Mouse (Mus musculus) liver, postnatal 0 days (tissue): Measurements from ENCODE around the gene Strbp. TPM values are rescaled to one million over a fixed set of nuclear protein-coding genes. Genes with fewer than 3 reads are reported as not detected.

Experiments used
- ATAC-seq: fragments of 200-750 bp; cut with Nextera tagmentation; 2 replicates; pipeline ENCODE4 v1.8.0; 2017; ENCODE audit warnings: mild to moderate bottlenecking, moderate library complexity
- DNase-seq: peaks from one replicate; pipeline ENCODE4 v3.0.0-alpha.2; 2016
- H3K27ac ChIP-seq: fragments of 300-500 bp; sonication (generic); 2 replicates; pipeline ENCODE4 v1.5.1; 2014; ENCODE audit warnings: antibody characterized with exemption, moderate library complexity, mild to moderate bottlenecking, low read depth
- H3K27me3 ChIP-seq: fragments of 300-500 bp; sonication (generic); 2 replicates; pipeline ENCODE4 v1.6.1; 2014; ENCODE audit warnings: low read length, control low read depth, mixed read lengths; ENCODE audit not compliant: insufficient read depth
- H3K36me3 ChIP-seq: fragments of 300-500 bp; sonication (generic); replicated peaks from 2 replicates; pipeline ENCODE4 v1.6.1; 2014; ENCODE audit warnings: mild to moderate bottlenecking, control low read depth, low read length, moderate library complexity, mixed read lengths; ENCODE audit not compliant: insufficient read depth
- H3K4me1 ChIP-seq: fragments of 300-500 bp; sonication (generic); 2 replicates; pipeline ENCODE4 v1.6.1; 2014; ENCODE audit warnings: antibody characterized with exemption, mild to moderate bottlenecking, control low read depth; ENCODE audit not compliant: insufficient read depth
- H3K4me2 ChIP-seq: fragments of 300-500 bp; sonication (generic); 2 replicates; pipeline ENCODE4 v1.6.1; 2014; ENCODE audit warnings: low read depth, mild to moderate bottlenecking, low read length, moderate library complexity, mixed read lengths
- H3K4me3 ChIP-seq: fragments of 300-500 bp; sonication (generic); 2 replicates; pipeline ENCODE4 v1.5.1; 2014; ENCODE audit warnings: low read depth, low read length
- H3K9ac ChIP-seq: fragments of 300-500 bp; sonication (generic); replicated peaks from 2 replicates; pipeline ENCODE4 v1.6.1; 2014; ENCODE audit warnings: mild to moderate bottlenecking, moderate library complexity
- H3K9me3 ChIP-seq: fragments of 300-500 bp; sonication (generic); 2 replicates; pipeline ENCODE4 v1.6.1; 2016; ENCODE audit warnings: mild to moderate bottlenecking, control low read depth, low read length, mixed read lengths
- CTCF ChIP-seq: sonication (generic); IDR thresholded peaks from 2 replicates; pipeline ENCODE4 v1.5.1; 2016; ENCODE audit warnings: antibody characterized with exemption, low read depth
- EP300 ChIP-seq: IDR thresholded peaks from 2 replicates; pipeline ENCODE4 v1.6.1; 2016; ENCODE audit warnings: antibody characterized with exemption, low read depth, mild to moderate bottlenecking
- WGBS: fragments of 180-500 bp; shearing (Covaris S2); extraction: QIAGEN DNeasy Blood & Tissue Kit; methylation state at CpG from one replicate; pipeline ENCODE4 v1.1.7; 2014; ENCODE audit not compliant: insufficient replicate concordance; 5-methylcytosine and 5-hydroxymethylcytosine counted together
- polyA plus RNA-seq: library from polyadenylated mRNA; unstranded; fragments of >200 nt; fragmentation: Nextera tagmentation; extraction: Ambion mirVana; gene quantifications from 2 replicates; pipeline ENCODE4 v1.2.1, GENCODE M21; 2015

Gene Strbp
- polyA plus RNA-seq, 1 experiment from 2014 or later = 14.6 TPM

- 52% methylated on average over 3 of the region's 3 CpGs for WGBS
- Histone ChIP-seq H3K27me3 (no peaks in the 10 kb centered on the region), H3K4me2 (no peak overlapping the region), H3K9me3 (no peaks in the 10 kb centered on the region), H3K36me3 (no peaks in the 10 kb centered on the region), H3K4me3 (no peak overlapping the region), H3K9ac (no peak overlapping the region), H3K27ac (peak overlapping the region; percentile 65; the same call in 1 of the 2 replicates), H3K4me1 (peaks cover 5% of the 10 kb centered on the region; the same call in 1 of the 2 replicates)
- peak; percentile 83 for ATAC-seq
- TF ChIP-seq EP300 = no peak
- no peak for TF ChIP-seq CTCF
- no peak for DNase-seq
Observed at GRCm38 (mm10) chr2:37708835-37709234, 5.2 kb upstream of the Strbp start.

- Histone ChIP-seq H3K27me3 (no peaks in the 10 kb centered on the region), H3K4me3 (peak overlapping the region; percentile 92), H3K9ac (peak overlapping the region; percentile 74), H3K4me1 (peaks cover 13% of the 10 kb centered on the region), H3K27ac (peak overlapping the region; percentile 87), H3K9me3 (no peaks in the 10 kb centered on the region), H3K36me3 (no peaks in the 10 kb centered on the region), H3K4me2 (peak overlapping the region; percentile 97)
- TF ChIP-seq EP300 (no peak), CTCF (no peak)
- ATAC-seq (no peak), DNase-seq (no peak)
- WGBS = 17% methylated on average over 4 of the region's 4 CpGs
Observed at GRCm38 (mm10) chr2:37704141-37704760, 592 bp upstream of the Strbp start.

DNA sequence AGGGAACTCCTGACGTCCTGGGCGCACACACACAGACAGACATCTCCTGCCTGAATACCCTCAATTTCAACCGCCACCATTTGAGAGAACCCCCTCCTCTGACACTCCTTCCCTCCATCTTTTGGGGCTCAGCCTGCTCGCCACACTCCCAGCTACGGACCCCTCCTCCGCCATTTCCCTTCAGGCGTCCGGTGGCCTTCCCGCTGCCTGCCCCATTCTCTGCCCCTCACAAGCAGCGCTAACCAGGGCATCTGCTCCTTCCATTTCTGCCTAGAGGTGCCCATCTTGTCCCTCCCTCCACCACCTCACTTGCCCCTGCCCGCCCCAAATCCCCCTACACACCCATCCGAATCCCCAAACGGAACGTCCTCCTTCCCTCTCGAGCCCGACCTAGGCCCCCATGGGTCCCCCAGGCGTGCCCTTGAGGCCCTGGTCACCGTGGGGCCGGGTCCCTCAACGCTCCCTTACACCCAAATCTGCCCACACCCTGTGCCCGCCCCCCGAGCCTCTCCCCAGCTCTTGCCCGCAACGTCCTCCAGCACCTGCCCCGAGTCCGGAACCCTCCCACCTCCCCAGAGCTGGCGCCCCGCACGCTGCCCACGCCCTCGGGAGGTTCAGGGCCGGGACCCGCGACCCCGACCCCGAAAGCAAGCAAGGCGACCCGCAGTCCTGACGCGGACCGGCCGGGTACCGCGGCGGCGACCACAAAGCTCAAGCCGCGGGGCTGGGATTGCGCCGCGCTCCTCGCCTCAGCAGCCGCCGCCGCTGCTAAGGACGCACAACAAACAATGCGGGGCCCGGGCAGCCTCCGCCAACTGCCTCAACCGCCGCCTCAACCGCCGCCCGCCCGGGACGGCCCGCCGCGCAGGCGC, 1.1 kb downstream of the Strbp start:
- TF ChIP-seq EP300 = no peak
- no peak for TF ChIP-seq CTCF
- DNase-seq = no peak
- Histone ChIP-seq H3K9ac (peak overlapping the region; percentile 74), H3K9me3 (no peaks in the 10 kb centered on the region), H3K36me3 (no peaks in the 10 kb centered on the region), H3K4me1 (peaks cover 10% of the 10 kb centered on the region), H3K4me3 (peak overlapping the region; percentile 92), H3K27me3 (no peaks in the 10 kb centered on the region), H3K27ac (peak overlapping the region; percentile 87), H3K4me2 (peak overlapping the region; percentile 97)
- under 1% methylated on average over 37 of the region's 70 CpGs for WGBS
- ATAC-seq = peak; percentile 46

GRCm38 (mm10) chr2:37689064-37689615, 14.5 kb downstream of the Strbp start:
- Histone ChIP-seq H3K4me2 (0 out of 2 replicates have a peak overlapping the region, but pooled peaks have one; percentile 18), H3K9ac (no peak overlapping the region), H3K27me3 (no peaks in the 10 kb centered on the region), H3K4me1 (peaks cover 4% of the 10 kb centered on the region; the same call in 1 of the 2 replicates), H3K4me3 (no peak overlapping the region), H3K36me3 (no peaks in the 10 kb centered on the region), H3K9me3 (no peaks in the 10 kb centered on the region), H3K27ac (no peak overlapping the region)
- 50% methylated on average over 3 of the region's 3 CpGs for WGBS
- ATAC-seq = peak; percentile 29; the same call in 1 of the 2 replicates
- no peak for DNase-seq
- TF ChIP-seq CTCF (no peak), EP300 (no peak)

- H3K9ac ChIP-seq = no peak overlapping the region
- no peaks in the 10 kb centered on the region for H3K9me3 ChIP-seq
- no peak overlapping the region for H3K4me3 ChIP-seq
- ATAC-seq (no peak), DNase-seq (no peak)
- H3K36me3 ChIP-seq = no peaks in the 10 kb centered on the region
- 89% methylated on average over 1 of the region's 1 CpGs for WGBS
- H3K4me2 ChIP-seq = no peak overlapping the region
- no peak for TF ChIP-seq CTCF
- TF ChIP-seq EP300 = no peak
- H3K4me1 ChIP-seq = peaks cover 4% of the 10 kb centered on the region; the same call in 1 of the 2 replicates
- no peaks in the 10 kb centered on the region for H3K27me3 ChIP-seq
- H3K27ac ChIP-seq = no peak overlapping the region
Observed at GRCm38 (mm10) chr2:37687031-37687430, 16.6 kb downstream of the Strbp start.

- ATAC-seq (no peak), DNase-seq (no peak)
- no peak overlapping the region for H3K27ac ChIP-seq
- 93% methylated on average over 1 of the region's 1 CpGs for WGBS
- no peak overlapping the region for H3K4me3 ChIP-seq
- H3K27me3 ChIP-seq = no peaks in the 10 kb centered on the region
- no peaks in the 10 kb centered on the region for H3K36me3 ChIP-seq
- no peak overlapping the region for H3K9ac ChIP-seq
- no peaks in the 10 kb centered on the region for H3K9me3 ChIP-seq
- no peak overlapping the region for H3K4me2 ChIP-seq
- peaks cover 4% of the 10 kb centered on the region; the same call in 1 of the 2 replicates for H3K4me1 ChIP-seq
- TF ChIP-seq CTCF (no peak; the same call in 1 of the 2 replicates), EP300 (no peak)
Observed at GRCm38 (mm10) chr2:37684864-37685263, 18.8 kb downstream of the Strbp start.
